Mouse (Mus musculus) brain, embryonic 14.5 days (tissue): ENCODE measurements around the gene Gm27029.

ENCODE experiments used
- CTCF ChIP-seq: fragments of 200-500 bp; IDR thresholded peaks from 2 replicates; pipeline ENCODE4 v1.5.1; 2012; ENCODE audit warnings: inconsistent platforms, mild to moderate bottlenecking, moderate library complexity, borderline replicate concordance; ENCODE audit not compliant: insufficient read depth, insufficient read length; ENCODE audit errors: extremely low read depth
- POLR2A ChIP-seq: fragments of 200-500 bp; IDR thresholded peaks from 2 replicates; pipeline ENCODE4 v1.6.1; 2012; ENCODE audit warnings: mild to moderate bottlenecking, inconsistent platforms, borderline replicate concordance; ENCODE audit not compliant: poor library complexity, insufficient read depth, insufficient read length, severe bottlenecking; ENCODE audit errors: extremely low read depth

DNA sequence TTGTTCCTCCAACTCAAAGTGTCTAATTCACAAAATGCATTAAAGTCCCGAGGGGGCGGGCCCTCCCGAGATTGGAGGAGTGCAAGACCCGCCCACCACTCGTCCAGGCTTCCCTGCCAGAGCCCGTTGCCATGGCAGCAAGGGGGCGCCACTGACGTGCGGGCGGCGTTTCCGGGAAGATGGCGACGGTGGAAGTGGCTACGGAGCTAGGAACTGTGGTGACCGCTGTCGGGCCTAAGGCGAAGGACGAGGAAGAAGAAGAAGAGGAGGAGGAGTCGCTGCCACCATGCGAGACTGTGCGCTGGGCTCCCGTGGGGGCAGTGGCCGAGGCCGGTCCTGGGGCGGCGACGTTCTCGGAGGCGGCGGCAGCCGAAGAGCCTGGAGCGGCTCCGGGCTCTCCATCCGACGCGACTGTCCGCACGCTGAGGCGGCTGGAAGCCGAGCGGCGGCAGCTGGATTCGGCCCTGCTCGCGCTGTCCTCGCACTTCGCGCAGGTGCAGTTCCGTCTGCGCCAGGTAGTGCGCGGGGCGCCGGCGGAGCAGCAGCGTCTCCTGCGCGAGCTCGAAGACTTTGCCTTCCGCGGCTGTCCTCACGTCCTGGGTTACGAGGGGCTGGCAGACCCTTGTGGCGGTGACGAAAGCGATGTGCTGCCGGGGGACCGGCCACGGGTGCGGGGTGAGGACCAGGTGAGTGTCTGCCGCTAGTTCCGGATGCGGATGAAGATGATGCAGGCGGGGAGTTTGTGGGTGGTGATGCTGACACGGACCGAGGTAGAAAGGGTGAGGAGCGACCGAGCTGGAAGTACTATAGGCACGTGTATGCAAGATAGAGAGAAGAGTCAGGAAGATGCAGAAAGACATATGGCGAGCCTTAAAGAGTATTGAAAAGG lies 573 bp upstream of the Gm27029 start, which contains the start of the genes Rundc1 and Ptges3l:
- TF ChIP-seq POLR2A (0 out of 2 replicates have a peak, but pooled peaks have one; percentile 16), CTCF (no peak)
